Mouse (Mus musculus): ENCODE measurements around the gene Tubg2.

Gene Tubg2

GRCm38 (mm10) chr11:101167211-101167962 is 11.7 kb downstream of the Tubg2 start:
- DNase-seq (ENCODE audit: low read depth, low spot score), result no peak
- peaks cover 4% of the 10 kb centered on the region for H3K27me3 ChIP-seq (ENCODE audit: control insufficient read depth, insufficient read depth, low read length, poor library complexity, severe bottlenecking)
- no peaks in the 10 kb centered on the region for H3K36me3 ChIP-seq (ENCODE audit: control insufficient read depth, insufficient read depth, low read length, poor library complexity, severe bottlenecking)

GRCm38 (mm10) chr11:101167963-101168300 is 12.2 kb downstream of the Tubg2 start:
- H3K36me3 ChIP-seq (ENCODE audit: control insufficient read depth, insufficient read depth, low read length, poor library complexity, severe bottlenecking), result no peaks in the 10 kb centered on the region
- DNase-seq (ENCODE audit: low read depth, low spot score), result no peak

GRCm38 (mm10) chr11:101168301-101168980 is 12.7 kb downstream of the Tubg2 start:
- H3K27me3 ChIP-seq (ENCODE audit: control insufficient read depth, insufficient read depth, low read length, poor library complexity, severe bottlenecking), result peaks cover 4% of the 10 kb centered on the region
- no peaks in the 10 kb centered on the region for H3K36me3 ChIP-seq (ENCODE audit: control insufficient read depth, insufficient read depth, low read length, poor library complexity, severe bottlenecking)
- DNase-seq (ENCODE audit: low read depth, low spot score), result no peak

More at GRCm38 (mm10) chr11:101167963-101168300, 12.2 kb downstream of the Tubg2 start:
- peaks cover 4% of the 10 kb centered on the region for H3K27me3 ChIP-seq (ENCODE audit: control insufficient read depth, insufficient read depth, low read length, poor library complexity, severe bottlenecking)

DNA sequence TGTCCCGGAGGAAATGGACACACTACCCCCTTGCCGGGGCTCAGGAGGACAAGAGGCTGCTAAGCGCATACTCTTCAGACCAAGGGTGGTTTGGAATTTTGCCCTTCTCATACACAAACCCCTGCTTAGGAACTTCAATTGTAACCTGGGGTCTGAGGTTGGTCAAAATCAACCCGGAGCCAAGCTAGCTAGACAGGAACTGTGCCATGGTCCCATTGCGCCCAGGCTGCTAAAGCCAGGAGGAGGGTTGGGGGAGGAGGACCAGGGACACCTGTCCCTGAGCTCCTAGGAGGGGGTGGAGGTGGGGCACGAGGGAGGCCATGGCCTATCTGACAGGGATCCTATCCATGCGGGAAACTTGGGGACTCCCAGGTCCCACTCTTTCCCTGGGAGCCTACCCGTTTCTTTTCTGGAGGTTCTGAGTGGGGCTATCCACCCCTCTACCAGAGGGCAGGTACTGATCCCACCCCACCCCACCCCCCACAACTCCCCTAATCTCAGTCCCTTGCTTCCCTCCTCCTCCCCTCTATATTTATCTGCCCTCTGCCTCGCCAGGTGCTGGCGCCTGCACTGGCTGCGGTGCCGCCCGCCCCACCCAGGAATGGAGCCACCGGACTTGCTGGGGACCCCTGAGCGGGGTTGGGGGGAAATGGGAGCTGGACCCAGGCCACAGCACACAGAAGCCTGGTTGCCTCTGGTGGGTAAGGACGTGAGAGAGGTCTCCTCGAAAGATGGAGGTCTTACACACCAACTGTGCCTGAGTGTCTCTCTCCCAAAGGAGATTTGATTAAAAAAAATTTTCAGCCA is 13.8 kb downstream of the Tubg2 start:
- peaks cover 2% of the 10 kb centered on the region for H3K27me3 ChIP-seq (ENCODE audit: control insufficient read depth, insufficient read depth, low read length, poor library complexity, severe bottlenecking)
- H3K36me3 ChIP-seq (ENCODE audit: control insufficient read depth, insufficient read depth, low read length, poor library complexity, severe bottlenecking), result no peaks in the 10 kb centered on the region
- DNase-seq (ENCODE audit: low read depth, low spot score), result no peak

DNA sequence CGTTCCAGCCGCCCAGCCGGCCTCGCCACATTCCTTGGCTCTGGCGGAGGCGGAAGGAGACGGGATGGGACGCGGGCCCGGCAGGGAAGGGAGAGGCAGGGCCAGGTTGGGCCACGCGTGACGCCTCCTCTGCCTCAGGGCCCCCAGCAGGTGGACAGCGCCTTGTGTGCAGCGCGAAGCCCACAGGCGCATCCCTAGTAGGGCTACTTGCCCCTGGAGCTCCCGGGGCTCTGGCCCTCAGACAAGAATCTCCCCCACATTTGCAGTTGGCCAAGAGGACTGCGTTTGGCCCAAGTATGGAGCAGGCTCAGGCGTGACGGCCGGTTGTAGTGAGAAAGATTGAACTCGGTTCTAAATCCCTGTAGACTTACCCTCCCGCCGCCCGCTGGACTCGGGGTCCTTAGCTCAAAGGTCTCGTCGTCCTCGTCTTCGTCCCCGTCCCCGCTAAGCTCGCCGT is 14.7 kb downstream of the Tubg2 start, which contains the start of gene Cntnap1:
TSS of gene Cntnap1 (plus strand) at position 170 of the 457 bp plus-strand sequence.
- DNase-seq (ENCODE audit: low read depth, low spot score), result peak; percentile 22
- Histone ChIP-seq H3K27me3 (ENCODE audit: control insufficient read depth, insufficient read depth, low read length, poor library complexity, severe bottlenecking) (peaks cover 3% of the 10 kb centered on the region), H3K36me3 (ENCODE audit: control insufficient read depth, insufficient read depth, low read length, poor library complexity, severe bottlenecking) (no peaks in the 10 kb centered on the region)

DNA sequence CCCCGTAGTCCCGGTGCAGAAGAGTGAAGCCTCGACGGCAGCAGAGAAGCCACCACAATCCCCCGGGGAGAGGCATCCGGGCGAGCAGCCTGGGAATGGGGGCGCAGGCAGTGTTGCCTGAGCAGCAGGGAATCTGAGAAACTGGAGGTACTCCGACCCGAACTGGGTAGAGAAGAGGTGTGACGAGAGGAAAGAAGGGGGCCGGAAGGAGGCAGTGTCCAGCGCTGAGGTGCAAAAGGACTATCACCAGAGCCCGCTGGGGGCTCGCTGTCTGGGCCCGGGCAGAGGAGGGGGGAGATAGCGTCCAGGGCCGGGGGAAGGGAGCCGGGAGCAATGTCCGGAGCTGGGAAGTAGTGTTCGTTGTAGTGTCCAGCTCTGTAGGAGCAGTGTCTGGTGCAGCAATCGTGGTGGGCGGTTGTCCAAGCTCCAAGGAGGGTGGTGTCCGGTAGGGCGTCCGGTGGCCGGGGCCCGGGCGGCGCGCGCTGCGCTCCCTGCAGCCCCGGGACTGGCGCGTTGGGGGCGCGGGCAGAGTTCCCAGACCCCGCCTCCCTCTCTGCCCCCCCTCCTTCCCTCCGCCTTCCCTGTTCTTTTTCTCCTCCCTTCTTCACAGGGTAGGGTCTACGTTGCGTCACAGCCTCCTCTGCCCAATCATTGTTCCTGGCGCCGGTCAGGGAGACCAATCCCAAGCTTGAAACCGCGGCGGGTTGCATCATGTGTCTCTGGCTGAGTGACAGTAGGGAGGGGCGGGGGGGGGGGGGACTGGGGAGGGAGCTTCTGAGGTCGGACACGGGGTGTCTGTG is 15.3 kb downstream of the Tubg2 start, which contains the start of gene Plekhh3:
TSS of gene Plekhh3 (minus strand) at position 541 of the 800 bp plus-strand sequence.
- H3K36me3 ChIP-seq (ENCODE audit: control insufficient read depth, insufficient read depth, low read length, poor library complexity, severe bottlenecking), result no peaks in the 10 kb centered on the region
- DNase-seq (ENCODE audit: low read depth, low spot score), result peak; percentile 83

GRCm38 (mm10) chr11:101171721-101172433 is 16.2 kb downstream of the Tubg2 start:
- peak; percentile 46 for DNase-seq (ENCODE audit: low read depth, low spot score)
- H3K27me3 ChIP-seq (ENCODE audit: control insufficient read depth, insufficient read depth, low read length, poor library complexity, severe bottlenecking), result peaks cover 3% of the 10 kb centered on the region
- H3K36me3 ChIP-seq (ENCODE audit: control insufficient read depth, insufficient read depth, low read length, poor library complexity, severe bottlenecking), result no peaks in the 10 kb centered on the region

More for the DNA sequence above, 15.3 kb downstream of the Tubg2 start, which contains the start of gene Plekhh3:
- H3K27me3 ChIP-seq (ENCODE audit: control insufficient read depth, insufficient read depth, low read length, poor library complexity, severe bottlenecking), result peaks cover 3% of the 10 kb centered on the region

DNA sequence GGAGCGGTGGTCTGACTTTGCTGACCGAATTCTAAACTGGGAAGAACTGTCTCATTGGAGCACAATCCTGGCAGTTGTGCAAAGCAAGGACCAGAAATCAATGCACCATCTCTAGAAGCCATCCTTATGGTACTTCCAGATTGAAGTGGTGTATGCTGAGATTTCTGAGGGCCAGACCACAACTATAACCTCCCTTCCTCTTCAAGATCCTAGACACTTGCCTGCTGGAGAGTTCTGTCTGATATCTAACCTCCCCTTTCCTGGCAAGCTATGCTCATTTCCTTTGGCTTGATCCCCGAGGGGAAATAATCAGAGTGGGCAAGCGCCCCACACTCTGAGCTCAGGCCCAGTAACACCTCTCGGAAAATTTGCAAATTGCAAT is 16.7 kb downstream of the Tubg2 start:
- H3K36me3 ChIP-seq (ENCODE audit: control insufficient read depth, insufficient read depth, low read length, poor library complexity, severe bottlenecking), result no peaks in the 10 kb centered on the region
- H3K27me3 ChIP-seq (ENCODE audit: control insufficient read depth, insufficient read depth, low read length, poor library complexity, severe bottlenecking), result peaks cover 3% of the 10 kb centered on the region
- DNase-seq (ENCODE audit: low read depth, low spot score), result peak; percentile 16

- Histone ChIP-seq H3K36me3 (ENCODE audit: control insufficient read depth, insufficient read depth, low read length, poor library complexity, severe bottlenecking) (no peaks in the 10 kb centered on the region), H3K27me3 (ENCODE audit: control insufficient read depth, insufficient read depth, low read length, poor library complexity, severe bottlenecking) (peaks cover 3% of the 10 kb centered on the region)
- DNase-seq (ENCODE audit: low read depth, low spot score), result peak; percentile 20
Observed at GRCm38 (mm10) chr11:101173112-101173511, 17.4 kb downstream of the Tubg2 start.

GRCm38 (mm10) chr11:101173631-101174388 is 18.1 kb downstream of the Tubg2 start:
- DNase-seq (ENCODE audit: low read depth, low spot score), result peak; percentile 89
- no peaks in the 10 kb centered on the region for H3K36me3 ChIP-seq (ENCODE audit: control insufficient read depth, insufficient read depth, low read length, poor library complexity, severe bottlenecking)
- peaks cover 3% of the 10 kb centered on the region for H3K27me3 ChIP-seq (ENCODE audit: control insufficient read depth, insufficient read depth, low read length, poor library complexity, severe bottlenecking)

DNA sequence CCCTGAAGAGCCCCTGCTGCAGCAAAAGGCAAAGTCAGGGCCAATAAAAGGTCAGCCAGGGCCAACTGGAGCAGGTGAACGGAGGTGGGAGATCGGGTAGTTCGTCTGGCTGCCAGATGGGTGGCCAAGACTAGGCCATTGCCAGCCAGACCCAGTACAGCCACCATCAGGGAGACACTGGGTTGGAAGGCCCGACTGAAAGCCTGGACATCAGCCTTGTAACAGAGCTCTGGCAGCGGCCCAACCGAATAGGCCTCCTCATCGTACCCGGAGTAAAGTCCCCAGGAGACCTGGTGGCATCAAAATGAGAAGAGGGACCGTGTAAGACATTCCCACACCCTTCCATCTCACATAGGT is 18.7 kb downstream of the Tubg2 start:
- DNase-seq (ENCODE audit: low read depth, low spot score), result no peak

GRCm38 (mm10) chr11:101174851-101175628 is 19.3 kb downstream of the Tubg2 start, which contains the start of gene Ccr10:
TSS of gene Ccr10 (minus strand) at chr11:101175443.
- no peaks in the 10 kb centered on the region for H3K36me3 ChIP-seq (ENCODE audit: control insufficient read depth, insufficient read depth, low read length, poor library complexity, severe bottlenecking)
- DNase-seq (ENCODE audit: low read depth, low spot score), result peak; percentile 46
- H3K27me3 ChIP-seq (ENCODE audit: control insufficient read depth, insufficient read depth, low read length, poor library complexity, severe bottlenecking), result peaks cover 2% of the 10 kb centered on the region

More for the DNA sequence above, 18.7 kb downstream of the Tubg2 start:
- Histone ChIP-seq H3K27me3 (ENCODE audit: control insufficient read depth, insufficient read depth, low read length, poor library complexity, severe bottlenecking) (peaks cover 2% of the 10 kb centered on the region), H3K36me3 (ENCODE audit: control insufficient read depth, insufficient read depth, low read length, poor library complexity, severe bottlenecking) (no peaks in the 10 kb centered on the region)
